Mouse (Mus musculus) adrenal gland, adult 8-10 months (tissue): ENCODE results near the gene Lhx2. TPM values are rescaled to one million over a fixed set of nuclear protein-coding genes. Genes with fewer than 3 reads are reported as not detected.

Experiments
- DNase-seq: peaks from one replicate; pipeline ENCODE4 v3.0.0; 2022
- total RNA-seq, 4 experiments: library from RNA; stranded (reverse); gene quantifications; 2 replicates each; pipeline ENCODE4 v1.2.4; 2022

Lhx2 gene
- total RNA-seq, 4 experiments from 2014 or later, result not detected

DNA sequence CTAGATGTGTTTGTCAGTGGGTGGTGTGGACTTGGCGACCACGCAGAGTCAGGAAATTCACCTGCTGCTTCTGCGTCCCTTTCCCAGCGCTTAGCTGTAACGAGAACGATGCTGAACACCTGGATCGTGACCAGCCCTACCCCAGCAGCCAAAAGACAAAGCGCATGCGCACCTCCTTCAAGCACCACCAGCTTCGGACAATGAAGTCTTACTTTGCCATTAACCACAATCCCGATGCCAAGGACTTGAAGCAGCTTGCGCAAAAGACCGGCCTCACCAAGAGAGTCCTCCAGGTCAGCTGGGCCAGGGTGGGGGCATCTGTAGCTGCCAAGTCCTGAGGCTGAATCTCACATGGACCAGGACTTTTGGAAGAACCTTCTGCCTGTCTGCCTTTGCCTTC lies 20.7 kb downstream of the Lhx2 start:
- DNase-seq, result no peak

DNA sequence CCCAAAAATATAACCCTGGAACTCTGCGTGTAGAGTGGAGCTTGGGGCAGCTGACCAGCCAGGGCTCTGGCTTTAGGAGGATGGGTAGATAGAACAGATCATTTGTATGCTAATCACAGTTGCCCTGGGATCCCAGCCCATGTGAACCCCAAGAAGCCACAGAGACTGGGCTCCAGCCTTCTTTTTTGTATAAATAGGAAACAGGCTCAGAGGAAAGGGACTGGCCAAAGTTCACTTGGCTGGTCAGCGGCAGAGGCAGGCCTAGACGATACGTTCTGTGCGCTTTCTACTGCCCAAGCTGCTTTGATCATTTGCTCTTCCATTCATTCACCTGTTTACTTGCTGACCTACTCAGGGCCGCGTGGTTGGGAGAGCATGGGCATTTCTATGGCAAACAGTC lies 27.1 kb downstream of the Lhx2 start:
- no peak for DNase-seq

DNA sequence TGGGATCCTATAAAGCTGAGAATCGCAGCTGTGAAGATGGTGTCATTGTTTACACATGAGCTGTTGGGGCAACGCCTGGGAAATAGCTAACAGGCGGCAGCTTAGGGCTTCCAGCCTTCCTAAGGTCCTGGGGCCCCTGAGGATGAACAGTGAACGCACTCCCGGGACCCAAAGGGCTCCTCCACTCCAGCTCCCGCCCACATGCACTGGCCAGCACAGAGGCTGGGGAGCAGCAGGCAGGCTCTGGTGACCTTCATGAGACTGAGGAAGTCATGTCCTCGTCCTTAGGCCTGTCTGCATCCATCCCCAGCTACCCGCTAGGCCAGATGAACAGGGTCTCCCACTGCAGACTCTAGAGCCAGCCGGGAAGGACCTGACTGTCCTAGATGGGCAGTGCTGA lies 27.9 kb downstream of the Lhx2 start:
- no peak for DNase-seq

DNA sequence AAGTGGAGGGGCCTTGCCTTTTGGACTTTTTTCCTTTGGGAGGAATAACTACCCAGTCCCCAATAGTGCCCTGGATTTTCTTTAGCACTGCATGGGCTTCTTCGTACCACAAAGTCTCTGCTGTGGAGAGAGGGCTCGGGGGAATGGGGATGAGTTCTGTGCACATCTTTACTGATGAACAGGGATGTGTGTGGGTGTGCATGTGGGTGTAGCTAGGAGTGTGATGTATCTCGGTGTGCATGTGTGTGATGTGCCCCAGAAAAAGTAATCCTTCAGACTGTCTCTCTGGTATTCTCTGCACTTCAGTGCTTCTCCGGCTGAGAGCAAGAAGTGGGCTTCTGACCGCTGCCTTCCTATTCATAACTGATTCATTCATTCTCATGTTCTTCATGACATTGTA lies 28.8 kb downstream of the Lhx2 start:
- no peak for DNase-seq

DNA sequence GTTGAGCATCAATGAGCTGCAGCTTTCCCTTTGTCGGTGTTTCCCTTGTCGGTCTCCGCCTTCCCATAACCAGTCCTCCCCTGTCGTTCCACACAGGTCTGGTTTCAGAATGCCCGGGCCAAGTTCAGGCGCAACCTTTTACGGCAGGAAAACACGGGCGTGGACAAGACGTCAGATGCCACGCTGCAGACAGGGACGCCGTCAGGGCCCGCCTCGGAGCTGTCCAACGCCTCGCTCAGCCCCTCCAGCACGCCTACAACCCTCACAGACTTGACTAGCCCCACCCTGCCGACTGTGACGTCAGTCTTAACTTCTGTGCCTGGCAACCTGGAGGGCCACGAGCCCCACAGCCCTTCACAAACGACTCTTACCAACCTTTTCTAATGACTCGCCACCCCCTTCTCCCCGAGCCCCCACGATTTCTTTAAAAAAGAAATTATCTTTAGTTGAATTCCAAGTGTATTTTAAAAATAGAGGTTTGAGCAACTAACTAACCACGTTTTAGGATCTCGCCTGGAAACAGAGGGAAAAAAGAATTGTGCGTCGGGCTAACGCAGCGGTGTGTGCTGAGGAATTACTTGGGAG lies 29.8 kb downstream of the Lhx2 start:
- peak; percentile 44 for DNase-seq

DNA sequence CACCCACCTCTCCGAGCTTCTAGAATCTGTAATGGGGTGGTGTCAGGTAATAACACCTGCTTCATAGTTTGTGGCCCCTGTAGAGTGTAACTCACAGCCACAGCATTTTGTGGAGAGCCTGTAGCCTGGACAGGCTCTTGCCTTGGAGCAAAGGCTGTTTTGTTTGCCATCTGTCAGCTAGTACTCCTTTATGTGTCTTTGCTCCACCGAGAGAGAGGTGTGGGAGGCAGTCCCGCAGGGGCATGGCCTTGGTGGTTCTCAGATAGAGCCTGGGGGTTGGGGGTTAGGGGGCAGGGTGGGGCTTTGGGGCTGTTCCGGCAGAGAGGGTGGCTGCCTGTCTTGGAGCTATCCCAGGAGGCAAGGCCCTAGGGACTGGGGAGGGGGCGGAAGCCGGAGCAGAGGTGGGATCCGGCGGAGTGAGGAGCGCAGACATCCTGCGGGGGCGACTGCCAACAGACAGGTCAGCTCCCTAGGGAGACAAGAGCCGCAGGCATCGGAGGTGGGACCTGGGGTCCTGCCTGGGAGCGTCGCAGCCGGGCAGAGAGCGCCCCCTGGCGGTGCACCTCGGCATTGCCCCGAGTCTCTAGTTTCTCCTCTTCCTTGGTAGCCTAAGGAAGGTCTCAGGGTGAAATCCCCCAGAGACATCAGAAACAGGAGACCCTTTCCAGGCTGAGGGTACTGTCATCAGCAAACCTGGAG lies 36.7 kb downstream of the Lhx2 start:
- peak; percentile 27 for DNase-seq

DNA sequence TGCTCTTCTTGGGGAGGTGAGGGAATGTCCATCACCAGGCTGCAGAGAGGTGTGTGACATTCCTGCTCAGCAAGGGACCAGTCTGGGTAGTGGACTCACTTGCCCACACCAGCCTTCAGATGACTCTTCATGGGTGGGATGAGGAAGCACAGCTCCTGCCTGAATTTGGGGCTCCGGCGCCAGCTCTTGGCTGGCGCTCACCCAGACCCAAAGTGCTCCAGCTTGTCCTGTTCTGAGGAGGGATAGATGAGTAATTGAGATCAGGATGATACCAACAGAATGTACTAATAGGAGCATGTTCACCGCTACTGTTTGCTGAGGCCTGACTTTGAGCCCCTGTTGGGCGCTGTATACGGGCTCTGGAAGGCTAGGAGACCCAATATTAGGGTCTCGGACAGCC lies 38.2 kb downstream of the Lhx2 start:
- no peak for DNase-seq

DNA sequence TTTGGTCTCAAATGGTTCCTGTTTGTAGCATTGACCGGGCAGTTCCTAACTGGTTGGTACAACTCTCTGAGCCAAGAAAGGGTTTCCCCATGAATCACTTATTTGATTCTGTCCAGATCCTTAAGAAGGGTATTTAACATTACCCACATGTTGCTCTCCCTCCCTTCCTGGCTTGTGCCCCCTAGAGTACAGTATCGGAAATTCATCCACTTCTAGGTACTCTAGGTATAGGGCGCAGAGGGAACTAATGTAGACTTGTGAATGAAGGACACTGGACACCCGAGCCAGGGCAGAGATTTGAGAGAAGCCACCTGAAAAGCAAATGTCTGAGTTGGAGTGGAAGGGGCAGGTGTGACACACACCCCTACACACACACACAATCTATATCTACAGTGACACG lies 39.3 kb downstream of the Lhx2 start:
- DNase-seq, result no peak

DNA sequence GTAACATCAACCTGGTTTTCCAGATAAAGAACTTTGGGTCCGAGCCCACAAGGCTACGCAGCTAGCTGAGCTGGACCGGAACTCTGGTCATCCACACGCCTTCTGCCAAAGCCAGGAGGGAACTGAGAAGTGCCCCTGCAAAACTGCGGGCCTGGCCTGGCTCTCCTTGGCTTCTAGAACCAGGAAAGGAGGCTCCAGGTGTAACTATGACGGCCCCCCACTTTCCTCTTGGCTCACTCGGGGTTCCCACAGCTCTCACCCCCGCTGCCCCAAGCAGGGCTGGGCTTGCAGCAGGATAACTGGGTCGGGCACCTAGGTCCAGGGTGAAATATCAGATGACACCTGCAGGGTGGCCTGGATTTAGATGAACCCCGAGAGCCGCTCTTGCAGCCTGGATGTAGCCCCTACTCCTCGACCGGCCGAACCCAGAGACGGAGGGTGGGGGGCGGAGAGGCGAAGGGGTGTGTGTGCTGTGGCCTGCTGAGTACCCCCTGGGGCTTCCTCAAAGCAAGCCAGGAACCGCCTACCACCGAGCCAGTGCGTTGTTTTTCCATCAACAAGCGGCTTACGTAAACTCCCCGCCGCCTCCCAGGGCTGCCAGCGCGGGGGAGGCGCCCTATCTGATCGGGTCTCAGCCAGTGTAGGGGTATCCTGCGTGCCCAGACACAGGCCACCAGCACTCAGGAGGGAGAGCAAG lies 39.9 kb downstream of the Lhx2 start:
- no peak for DNase-seq

DNA sequence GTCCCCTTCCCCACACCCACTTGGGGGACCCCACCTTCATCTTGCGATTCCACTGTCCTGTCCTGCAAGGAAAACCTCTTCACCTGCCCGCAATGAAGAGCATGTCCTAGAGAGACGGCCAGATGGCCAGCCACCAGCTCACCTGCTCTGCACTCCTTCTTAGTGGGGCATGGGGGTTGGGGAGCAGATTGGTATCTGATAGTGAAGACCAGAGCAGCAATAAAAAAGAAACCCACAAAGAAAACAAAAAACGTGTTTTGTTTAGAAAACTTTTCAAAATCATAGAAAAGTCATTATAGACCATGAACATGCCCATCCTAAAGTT lies 40.4 kb downstream of the Lhx2 start:
- DNase-seq, result no peak

DNA sequence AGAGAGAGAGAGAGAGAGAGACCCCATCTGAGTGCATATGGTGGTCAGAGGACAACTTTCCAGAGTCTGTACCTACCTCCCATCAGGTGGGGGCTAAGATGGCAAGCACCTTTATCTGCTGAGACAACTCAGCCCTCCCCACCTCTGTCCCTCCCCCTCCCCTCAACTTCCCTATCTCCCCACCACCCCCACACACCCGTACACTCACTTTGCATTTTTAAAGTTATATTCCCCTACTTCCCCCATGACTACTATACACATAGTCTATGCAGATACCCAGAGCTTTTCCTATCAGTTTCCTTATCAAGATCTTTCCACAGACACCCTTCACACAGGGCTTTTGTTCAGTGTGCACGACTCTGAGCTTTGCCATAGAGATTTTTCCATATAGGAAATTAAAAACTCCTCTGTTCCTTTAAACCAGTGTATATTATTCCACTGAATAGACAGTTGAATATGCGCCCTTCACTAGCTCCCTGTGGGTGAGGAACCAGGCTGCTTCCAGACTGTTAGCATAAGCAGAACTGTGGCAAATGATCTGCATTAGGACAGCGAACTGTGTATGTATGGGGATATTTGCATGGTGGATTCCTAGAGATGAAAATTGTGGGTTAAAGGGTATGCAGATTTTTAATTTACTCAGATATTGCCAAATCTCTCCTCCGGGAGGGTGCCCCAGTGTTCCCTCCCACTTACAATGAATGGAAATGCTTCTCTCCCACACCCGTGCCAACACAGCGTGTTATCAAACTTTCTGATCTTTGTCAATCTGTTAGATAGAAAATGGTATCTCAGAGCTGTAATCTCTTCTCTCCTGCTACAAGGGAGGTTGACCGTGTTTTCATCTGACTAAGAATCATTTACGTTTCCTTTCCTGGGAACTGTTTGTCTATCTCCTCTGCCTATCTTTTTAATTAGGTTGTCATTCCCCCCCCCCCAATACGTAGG lies 41.3 kb downstream of the Lhx2 start:
- DNase-seq, result no peak

DNA sequence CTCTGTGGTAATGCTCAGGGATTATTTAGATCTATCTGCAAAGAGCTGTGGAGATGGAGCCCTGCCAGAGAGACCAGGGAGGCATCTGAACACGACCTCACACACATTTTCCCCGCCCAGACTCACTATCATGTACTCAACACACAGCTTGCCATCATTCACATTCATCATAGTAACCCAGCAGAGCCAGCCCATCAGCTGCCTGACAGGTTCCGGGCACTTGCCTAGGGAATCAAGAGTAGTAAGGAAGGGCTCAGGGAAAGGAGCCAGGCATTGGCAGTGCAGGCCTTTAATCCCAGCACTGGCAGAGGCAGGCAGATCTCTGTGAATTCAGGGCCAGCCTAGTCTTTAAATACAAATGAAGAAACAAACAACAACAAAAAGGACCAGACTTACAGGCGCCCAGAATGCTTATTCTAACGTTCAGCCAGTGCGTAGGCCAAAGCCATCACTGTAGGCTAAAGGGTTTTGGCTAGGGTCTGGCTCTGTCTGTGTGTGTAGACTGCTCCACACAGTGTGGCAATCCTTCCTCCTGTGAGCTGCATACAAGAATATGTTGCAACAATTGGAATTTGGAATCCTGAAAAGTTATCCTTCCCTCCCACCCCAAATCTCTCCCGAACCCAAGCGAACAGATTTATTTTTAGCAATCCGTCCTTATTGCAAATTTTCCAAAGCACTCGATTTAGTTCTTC lies 48.6 kb downstream of the Lhx2 start:
- no peak for DNase-seq

DNA sequence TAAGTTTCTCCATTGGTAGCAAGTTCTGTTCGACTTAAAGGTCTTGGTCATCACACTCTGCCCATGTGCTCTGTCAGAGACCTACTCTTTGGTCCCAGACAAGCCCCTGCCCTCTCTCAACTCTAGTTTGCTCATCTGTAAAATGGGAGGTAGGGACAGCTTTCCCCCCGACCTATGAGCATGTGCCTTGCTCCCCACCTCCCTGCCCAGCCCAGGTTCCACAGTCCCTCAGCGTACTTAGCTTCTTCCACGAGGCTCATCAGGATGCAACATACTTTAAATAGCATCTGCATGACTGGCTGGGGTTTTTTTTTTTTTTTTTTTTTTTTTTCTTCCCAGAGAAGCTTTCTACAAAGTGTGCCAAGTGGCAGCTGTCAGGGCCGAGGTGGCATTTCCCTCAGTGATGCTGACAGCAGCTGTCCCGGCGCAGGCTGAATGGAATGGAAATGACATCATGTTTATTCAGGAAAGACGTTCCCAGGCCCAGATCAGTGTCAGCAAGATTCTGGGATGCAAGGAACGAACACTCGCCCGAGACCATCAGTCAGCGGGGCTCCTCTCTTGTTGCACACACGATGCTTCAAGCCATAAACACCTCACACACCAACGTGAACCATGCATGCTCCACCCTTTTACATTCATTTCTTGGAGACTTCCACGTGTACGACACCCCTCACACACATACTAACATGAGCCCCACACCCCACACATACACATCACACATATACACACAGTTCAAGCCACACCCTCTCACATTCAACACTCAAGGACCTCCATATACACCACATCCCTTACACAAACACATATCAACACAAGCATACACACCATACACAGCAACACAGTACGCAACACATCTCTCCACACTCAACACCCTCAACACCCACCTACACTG lies 56.1 kb downstream of the Lhx2 start:
- no peak for DNase-seq

DNA sequence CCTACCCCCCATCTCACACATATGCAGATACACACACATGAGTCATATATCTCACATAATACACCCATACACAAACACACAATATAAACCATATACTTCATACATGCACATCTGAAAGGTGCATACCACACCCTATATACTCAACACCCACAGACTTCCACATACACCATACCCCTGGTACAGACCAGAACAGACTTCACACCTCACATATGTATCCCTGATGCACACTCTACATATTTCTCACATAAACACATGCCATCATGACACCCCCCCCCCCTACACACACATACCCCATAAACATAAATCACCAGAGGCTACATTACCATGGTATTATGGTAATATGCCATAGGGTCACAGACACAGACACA lies 56.8 kb downstream of the Lhx2 start:
- no peak for DNase-seq

DNA sequence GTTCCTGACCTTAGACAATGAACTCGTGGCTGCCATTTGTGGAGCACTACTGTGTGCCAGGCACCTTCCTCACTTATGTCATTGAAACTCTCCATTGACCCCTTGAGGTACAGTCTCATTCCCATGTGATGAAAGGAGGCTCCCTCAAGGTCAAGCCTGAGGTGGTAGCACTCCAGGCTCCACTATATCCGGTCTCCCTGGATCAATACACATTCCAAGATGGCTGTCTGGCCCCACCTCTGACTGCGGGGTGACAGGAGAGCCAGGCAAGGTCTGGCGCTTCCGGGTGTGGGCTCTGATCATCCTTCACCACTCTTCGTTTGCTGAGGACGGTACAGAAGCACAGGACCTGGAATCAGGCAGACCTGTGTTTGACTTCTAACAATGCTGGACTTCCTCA lies 58.2 kb downstream of the Lhx2 start:
- DNase-seq, result no peak

DNA sequence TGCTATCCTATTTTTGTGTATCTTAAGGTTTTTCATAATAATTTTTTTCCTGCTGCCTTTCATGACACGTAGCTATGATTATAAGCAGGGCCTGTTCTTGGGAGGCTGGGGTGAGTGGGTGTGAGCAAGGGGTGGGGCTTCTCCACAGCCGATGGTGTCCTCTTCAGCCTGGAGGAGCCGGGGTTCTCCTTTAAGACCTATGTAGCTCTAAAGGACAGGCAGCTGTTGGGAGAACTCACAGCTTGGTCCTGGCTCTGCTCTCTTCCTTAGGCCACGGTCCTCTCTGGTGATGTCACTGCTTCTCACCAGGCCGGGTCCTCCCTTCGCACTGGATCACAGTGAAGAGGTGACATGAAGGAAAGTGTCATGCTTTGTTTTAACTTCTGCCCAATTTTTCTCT lies 58.8 kb downstream of the Lhx2 start:
- no peak for DNase-seq

DNA sequence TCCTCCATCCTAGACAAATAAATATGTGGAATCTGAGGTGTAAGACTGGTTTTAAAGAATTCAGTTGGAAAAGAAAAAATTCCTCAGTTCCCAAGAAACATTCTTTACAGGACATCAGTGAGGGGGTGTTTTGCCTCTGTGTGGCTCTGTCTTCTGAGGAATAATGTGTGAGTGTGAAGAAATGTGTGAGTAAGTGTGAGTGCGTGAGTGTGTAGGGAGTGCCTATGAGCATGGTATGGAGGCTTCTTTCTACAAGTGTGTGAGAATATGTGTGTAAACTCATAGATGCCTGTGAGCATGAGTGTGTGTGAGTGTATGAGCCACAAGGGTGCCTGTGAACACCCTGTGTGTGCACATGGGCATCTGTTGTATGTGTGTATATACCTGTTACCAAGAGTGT lies 63.5 kb downstream of the Lhx2 start:
- no peak for DNase-seq

DNA sequence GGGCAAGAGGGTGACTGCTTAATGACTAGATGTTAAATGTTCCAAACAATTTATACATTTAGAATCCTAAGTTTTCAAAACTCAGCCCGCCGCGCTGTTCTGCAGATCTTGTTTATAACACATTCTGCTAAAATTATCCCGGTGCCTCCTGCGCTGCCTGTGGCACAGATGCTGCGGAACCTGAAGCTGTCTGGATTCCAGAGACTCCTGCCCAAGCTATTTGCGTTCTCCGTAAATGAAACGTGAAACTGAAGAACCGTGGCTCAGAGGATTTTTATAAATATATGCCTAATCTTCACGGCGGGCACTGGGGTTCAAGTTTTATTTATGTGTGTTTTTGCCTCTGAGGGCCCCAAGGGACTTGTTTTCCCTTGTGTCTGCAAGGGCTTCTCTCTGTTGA lies 64.2 kb downstream of the Lhx2 start:
- no peak for DNase-seq

DNA sequence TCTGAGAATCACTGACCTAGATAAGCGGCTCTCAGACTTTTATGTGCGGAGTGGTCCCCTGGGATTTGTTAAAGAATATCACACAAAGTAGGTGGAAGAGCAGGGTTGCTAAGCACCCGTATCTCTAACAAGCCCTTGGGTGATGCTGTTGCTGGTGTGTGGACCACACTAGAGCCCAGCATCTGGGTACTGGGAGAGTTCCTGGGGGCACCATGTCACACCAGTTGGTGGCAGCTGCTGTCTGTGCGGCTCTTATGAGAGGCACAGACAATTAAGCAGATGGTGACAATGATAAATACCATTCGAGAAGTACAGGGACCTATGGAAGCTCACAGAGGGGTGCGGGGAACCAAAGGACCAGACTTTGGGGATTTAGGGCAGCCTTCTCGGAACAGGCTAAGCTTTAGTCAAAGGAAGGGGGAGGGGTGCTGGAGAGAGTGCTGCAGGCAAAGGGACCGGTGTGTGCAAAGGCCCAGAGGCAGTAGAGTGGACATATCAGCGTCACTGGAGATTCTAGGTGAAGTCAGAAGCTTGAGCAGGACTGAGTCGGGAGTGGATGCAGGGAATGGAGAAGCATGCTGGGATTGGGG lies 65.0 kb downstream of the Lhx2 start:
- DNase-seq, result no peak

DNA sequence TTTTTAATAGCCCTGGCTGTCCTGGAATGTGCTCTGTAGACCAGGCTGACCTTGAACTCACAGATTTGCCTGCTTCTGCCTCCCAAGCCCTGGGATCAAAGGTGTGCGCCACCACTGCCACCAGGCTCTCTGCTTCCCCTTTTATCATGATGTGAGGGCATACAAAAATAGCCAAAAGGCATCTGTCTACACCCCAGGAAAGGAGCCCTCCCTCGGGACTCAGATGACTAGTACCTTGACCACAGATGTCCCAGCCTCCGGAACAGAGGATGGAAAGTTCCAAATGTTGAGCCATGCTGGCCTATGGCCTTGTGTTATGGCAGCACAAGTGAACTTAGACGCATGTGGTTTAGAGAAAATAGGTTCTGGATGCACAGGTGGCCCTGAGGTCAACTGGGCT lies 66.3 kb downstream of the Lhx2 start:
- no peak for DNase-seq

DNA sequence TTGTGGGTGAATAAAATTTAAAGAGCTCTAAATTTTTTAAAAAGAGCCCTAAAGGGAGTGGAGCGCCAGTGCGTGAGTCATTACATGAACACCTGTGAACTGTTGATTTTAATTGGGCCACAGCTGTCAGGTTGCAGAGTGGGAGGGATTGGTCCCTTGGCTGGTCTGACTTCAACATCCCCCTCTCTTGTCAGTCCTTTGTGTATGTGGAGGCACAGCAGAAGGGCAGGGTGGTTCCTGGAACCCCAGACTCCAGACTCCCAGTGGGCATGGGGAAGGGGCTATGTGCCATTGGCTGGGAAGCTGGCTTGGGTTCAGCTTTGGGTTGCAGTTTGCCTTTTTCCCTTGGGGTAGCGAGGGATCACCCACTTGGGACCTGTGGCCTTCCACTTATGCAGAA lies 70.2 kb downstream of the Lhx2 start:
- DNase-seq, result no peak
